Mouse (Mus musculus): Measurements from ENCODE around the gene Prkn. TPM values are rescaled to one million over a fixed set of nuclear protein-coding genes. Genes with fewer than 3 reads are reported as not detected.

Prkn gene
- polyA plus RNA-seq, 1 experiment from 2014 or later: 2.1 TPM

- Histone ChIP-seq H3K27ac (no peak overlapping the region), H3K4me1 (peaks cover 13% of the 10 kb centered on the region), H3K36me3 (no peaks in the 10 kb centered on the region), H3K4me3 (no peak overlapping the region), H3K9me3 (no peaks in the 10 kb centered on the region), H3K9ac (no peak overlapping the region), H3K27me3 (no peaks in the 10 kb centered on the region), H3K4me2 (replicated peaks) (no peak overlapping the region)
- ATAC-seq (ENCODE audit: low FRiP score, low read depth): no peak
- WGBS: 63% methylated on average over 9 of the region's 9 CpGs
Measured at GRCm38 (mm10) chr17:11245040-11245439, 404.9 kb downstream of the Prkn start.

DNA sequence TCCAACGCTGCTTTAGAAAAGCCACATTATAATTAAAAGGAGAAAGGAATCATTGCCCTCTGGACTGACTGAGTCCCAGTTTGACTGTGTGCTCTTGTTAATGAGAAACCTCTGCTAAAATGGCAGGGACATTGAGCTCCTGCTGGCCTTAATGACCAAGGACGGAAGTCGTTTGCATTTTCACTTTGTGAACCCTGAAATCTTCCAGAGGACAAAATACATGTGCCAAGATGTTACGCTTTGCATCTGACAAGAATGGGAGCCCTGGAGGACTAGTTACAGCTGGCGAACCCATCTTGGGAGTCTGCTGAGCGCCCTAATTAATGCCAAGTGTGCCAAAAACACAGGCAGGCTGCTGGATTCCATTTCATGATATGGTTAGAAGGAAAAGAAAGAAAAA lies 409.0 kb downstream of the Prkn start:
- WGBS: 19% methylated on average over 6 of the region's 6 CpGs

DNA sequence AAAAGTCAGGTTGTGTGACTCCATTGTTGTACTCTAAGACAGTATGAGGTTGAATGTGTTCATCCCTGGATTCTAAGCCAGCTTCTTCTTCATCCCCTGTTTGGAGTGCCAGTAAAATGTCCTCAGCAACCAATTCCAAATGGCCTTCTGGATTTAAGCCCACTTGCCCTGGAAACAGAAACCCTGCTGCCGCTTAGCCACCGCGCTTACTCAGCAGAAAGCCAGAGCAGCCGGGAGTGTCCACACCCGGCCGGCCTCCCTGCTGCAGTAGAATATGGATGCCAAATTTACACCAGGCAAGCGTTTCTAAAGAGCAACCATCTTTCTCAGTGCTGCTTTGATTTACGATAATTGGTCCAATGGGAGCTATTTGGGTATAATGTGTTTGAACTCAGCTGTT lies 420.5 kb downstream of the Prkn start:
- Histone ChIP-seq H3K27me3 (no peaks in the 10 kb centered on the region), H3K9ac (no peak overlapping the region), H3K9me3 (no peaks in the 10 kb centered on the region), H3K36me3 (no peaks in the 10 kb centered on the region), H3K4me1 (0 out of 2 replicates have a peak, but pooled peaks cover 4% of the 10 kb centered on the region), H3K27ac (no peak overlapping the region), H3K4me3 (no peak overlapping the region), H3K4me2 (replicated peaks) (no peak overlapping the region)
- 51% methylated on average over 8 of the region's 8 CpGs for WGBS
- ATAC-seq (ENCODE audit: low FRiP score, low read depth): no peak

More for the DNA sequence above, 409.0 kb downstream of the Prkn start:
- no peaks in the 10 kb centered on the region for H3K27me3 ChIP-seq
- no peaks in the 10 kb centered on the region for H3K9me3 ChIP-seq
- H3K4me3 ChIP-seq: no peak overlapping the region
- no peaks in the 10 kb centered on the region for H3K36me3 ChIP-seq
- H3K4me2 ChIP-seq (replicated peaks): peak overlapping the region; percentile 28
- H3K4me1 ChIP-seq: peaks cover 13% of the 10 kb centered on the region
- H3K9ac ChIP-seq: no peak overlapping the region
- ATAC-seq (ENCODE audit: low FRiP score, low read depth): no peak
- H3K27ac ChIP-seq: no peak overlapping the region

DNA sequence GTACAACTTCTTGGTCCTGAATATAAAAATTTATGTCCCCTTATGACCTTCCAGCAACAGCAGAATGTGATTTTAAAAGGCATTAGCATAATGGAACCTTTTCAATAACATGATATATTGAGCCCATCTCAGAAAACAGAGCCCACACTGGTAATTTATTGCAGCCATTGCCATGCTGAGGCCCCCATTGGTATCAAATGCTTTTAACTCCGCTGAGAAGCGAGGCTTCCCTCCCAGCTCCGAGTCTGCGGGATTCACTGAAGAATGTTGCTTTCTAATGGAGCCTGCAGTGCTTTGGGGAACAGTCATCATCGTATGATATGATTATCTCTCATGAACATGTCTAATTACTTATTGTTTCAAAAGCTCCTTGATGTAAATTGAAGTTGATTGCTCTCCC lies 421.5 kb downstream of the Prkn start:
- ATAC-seq (ENCODE audit: low FRiP score, low read depth): no peak
- Histone ChIP-seq H3K4me2 (replicated peaks) (no peak overlapping the region), H3K9ac (no peak overlapping the region), H3K4me3 (no peak overlapping the region), H3K27ac (no peak overlapping the region), H3K27me3 (no peaks in the 10 kb centered on the region), H3K9me3 (no peaks in the 10 kb centered on the region), H3K36me3 (no peaks in the 10 kb centered on the region), H3K4me1 (0 out of 2 replicates have a peak, but pooled peaks cover 4% of the 10 kb centered on the region)
- WGBS: 59% methylated on average over 5 of the region's 5 CpGs

DNA sequence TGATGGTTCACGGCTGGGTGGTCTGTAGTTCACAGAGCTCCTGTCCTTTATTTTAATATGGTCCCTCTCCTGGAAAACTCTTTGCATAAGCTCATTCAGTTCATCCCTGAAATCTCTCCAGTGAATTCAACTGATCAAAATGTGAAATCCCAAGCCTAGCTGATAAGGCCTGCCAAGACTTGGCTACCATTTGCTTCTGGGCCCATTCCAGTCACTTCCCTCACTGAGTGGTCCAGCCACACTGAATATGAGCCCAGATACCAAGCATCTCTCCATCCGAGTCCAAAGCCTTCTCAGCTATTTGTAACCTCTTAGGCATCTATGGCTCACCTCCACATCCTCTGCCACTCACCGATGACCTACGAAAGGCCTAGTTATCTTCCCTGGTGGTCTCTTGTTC lies 427.8 kb downstream of the Prkn start:
- no peak for ATAC-seq (ENCODE audit: low FRiP score, low read depth)
- H3K27ac ChIP-seq: no peak overlapping the region
- H3K4me1 ChIP-seq: no peaks in the 10 kb centered on the region
- no peaks in the 10 kb centered on the region for H3K9me3 ChIP-seq
- no peaks in the 10 kb centered on the region for H3K36me3 ChIP-seq
- WGBS: 90% methylated on average over 4 of the region's 4 CpGs
- H3K27me3 ChIP-seq: no peaks in the 10 kb centered on the region
- H3K9ac ChIP-seq: no peak overlapping the region
- H3K4me2 ChIP-seq (replicated peaks): no peak overlapping the region
- no peak overlapping the region for H3K4me3 ChIP-seq

GRCm38 (mm10) chr17:11270179-11270578 lies 430.0 kb downstream of the Prkn start:
- Histone ChIP-seq H3K27me3 (no peaks in the 10 kb centered on the region), H3K36me3 (no peaks in the 10 kb centered on the region), H3K4me2 (replicated peaks) (no peak overlapping the region), H3K4me3 (no peak overlapping the region), H3K27ac (no peak overlapping the region), H3K9ac (no peak overlapping the region), H3K9me3 (no peaks in the 10 kb centered on the region), H3K4me1 (no peaks in the 10 kb centered on the region)
- no peak for ATAC-seq (ENCODE audit: low FRiP score, low read depth)
- WGBS: 79% methylated on average over 4 of the region's 4 CpGs

DNA sequence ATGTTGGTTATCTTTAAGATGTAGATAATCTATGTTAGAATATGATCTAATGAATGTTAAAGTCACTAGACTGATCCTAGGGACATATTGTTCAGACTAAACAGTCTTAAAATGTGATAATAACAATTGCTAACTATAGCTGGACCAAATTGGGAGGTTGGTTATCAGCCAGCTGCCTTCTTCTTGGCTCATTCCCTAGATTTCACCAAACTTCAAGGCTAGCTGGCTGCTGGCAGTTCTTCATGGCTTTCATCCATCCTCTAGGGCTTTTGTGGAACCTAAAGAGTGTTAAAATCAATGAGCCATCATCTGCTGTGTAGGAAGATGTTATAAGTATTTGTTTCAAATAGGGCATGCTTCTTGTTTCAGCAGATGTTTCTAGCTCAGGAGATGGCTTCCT lies 431.7 kb downstream of the Prkn start:
- no peak for ATAC-seq (ENCODE audit: low FRiP score, low read depth)
- no peak overlapping the region for H3K9ac ChIP-seq
- H3K4me2 ChIP-seq (replicated peaks): no peak overlapping the region
- no peaks in the 10 kb centered on the region for H3K9me3 ChIP-seq
- H3K4me3 ChIP-seq: no peak overlapping the region
- no peaks in the 10 kb centered on the region for H3K36me3 ChIP-seq
- no peak overlapping the region for H3K27ac ChIP-seq
- no peaks in the 10 kb centered on the region for H3K4me1 ChIP-seq
- H3K27me3 ChIP-seq: no peaks in the 10 kb centered on the region

DNA sequence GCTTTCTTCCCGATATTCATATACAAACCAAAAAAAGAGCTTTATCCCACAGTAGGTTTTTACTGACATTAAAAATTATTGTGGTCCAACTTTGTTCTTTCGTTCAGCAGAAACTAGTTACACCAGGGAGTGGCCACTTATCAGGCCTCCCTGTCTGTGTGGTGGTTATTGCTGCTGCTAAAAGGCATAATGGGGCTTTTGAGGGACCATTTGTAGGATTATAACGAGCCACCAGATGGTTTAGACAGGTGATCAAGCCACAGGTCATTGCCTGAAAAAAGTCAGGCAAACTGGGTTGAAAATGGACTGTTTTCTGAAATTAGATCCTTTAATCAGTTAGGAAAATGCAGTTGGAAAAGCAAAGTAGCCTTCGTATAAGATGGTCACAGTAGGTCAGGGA lies 444.1 kb downstream of the Prkn start:
- no peaks in the 10 kb centered on the region for H3K9me3 ChIP-seq
- ATAC-seq (ENCODE audit: low FRiP score, low read depth): no peak
- H3K4me2 ChIP-seq (replicated peaks): no peak overlapping the region
- H3K4me3 ChIP-seq: no peak overlapping the region
- H3K4me1 ChIP-seq: no peaks in the 10 kb centered on the region
- H3K9ac ChIP-seq: no peak overlapping the region
- H3K36me3 ChIP-seq: no peaks in the 10 kb centered on the region
- H3K27me3 ChIP-seq: no peaks in the 10 kb centered on the region
- WGBS: 37% methylated on average over 4 of the region's 4 CpGs
- H3K27ac ChIP-seq: no peak overlapping the region

DNA sequence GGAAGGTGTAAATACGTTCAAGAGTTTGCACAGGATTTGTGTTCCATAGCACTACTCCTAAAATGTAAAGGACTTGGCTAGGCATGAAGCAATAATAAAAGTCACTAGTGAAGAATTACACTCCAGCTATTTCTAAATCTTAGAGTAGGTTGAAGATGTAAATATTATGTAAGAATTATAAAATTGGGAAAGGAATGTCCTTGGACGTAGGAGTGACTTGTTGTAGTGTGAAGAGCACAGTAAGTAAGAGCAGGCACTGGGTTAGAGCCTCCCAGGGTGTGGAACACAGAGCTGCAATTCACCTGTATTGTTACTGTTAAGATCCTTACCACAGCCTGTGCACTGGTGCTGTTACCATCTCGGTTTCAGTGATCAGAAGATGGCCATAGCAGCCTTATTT lies 450.0 kb downstream of the Prkn start:
- no peak for ATAC-seq (ENCODE audit: low FRiP score, low read depth)
- no peak overlapping the region for H3K4me2 ChIP-seq (replicated peaks)
- no peaks in the 10 kb centered on the region for H3K4me1 ChIP-seq

GRCm38 (mm10) chr17:11303116-11303515 lies 462.9 kb downstream of the Prkn start:
- no peak overlapping the region for H3K27ac ChIP-seq
- no peaks in the 10 kb centered on the region for H3K36me3 ChIP-seq
- no peak for ATAC-seq (ENCODE audit: low FRiP score, low read depth)
- H3K4me2 ChIP-seq (replicated peaks): no peak overlapping the region
- 61% methylated on average over 9 of the region's 9 CpGs for WGBS
- H3K9me3 ChIP-seq: no peaks in the 10 kb centered on the region
- H3K27me3 ChIP-seq: 0 out of 2 replicates have a peak, but pooled peaks cover 2% of the 10 kb centered on the region
- H3K9ac ChIP-seq: no peak overlapping the region
- H3K4me1 ChIP-seq: no peaks in the 10 kb centered on the region
- no peak overlapping the region for H3K4me3 ChIP-seq

More for the DNA sequence above, 450.0 kb downstream of the Prkn start:
- 66% methylated on average over 3 of the region's 3 CpGs for WGBS
- no peak overlapping the region for H3K9ac ChIP-seq
- no peaks in the 10 kb centered on the region for H3K27me3 ChIP-seq
- no peaks in the 10 kb centered on the region for H3K9me3 ChIP-seq
- H3K36me3 ChIP-seq: no peaks in the 10 kb centered on the region
- no peak overlapping the region for H3K27ac ChIP-seq
- H3K4me3 ChIP-seq: no peak overlapping the region

DNA sequence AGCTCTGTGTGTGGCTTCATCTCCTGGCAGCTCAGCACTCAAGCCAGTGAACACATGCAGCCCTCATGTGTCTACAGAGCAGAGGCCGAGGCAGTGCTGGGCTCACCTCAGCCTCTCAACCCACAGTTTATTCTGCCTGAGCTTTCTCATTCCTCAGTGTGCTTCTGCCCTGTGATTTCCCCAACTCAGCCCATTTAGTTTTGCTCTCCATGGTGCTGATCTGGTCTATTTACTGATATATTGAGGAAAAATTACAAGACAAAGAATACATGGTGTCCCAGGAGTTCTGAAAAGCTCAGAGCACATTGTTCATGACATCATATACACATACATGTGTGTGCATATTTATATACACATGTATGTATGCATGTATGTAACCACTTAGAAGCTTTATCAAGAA lies 469.7 kb downstream of the Prkn start:
- WGBS: 22% methylated on average over 1 of the region's 1 CpGs
- no peak for ATAC-seq (ENCODE audit: low FRiP score, low read depth)

GRCm38 (mm10) chr17:11314163-11314562 lies 474.0 kb downstream of the Prkn start:
- H3K27ac ChIP-seq: no peak overlapping the region
- no peak overlapping the region for H3K4me3 ChIP-seq
- no peaks in the 10 kb centered on the region for H3K36me3 ChIP-seq
- no peaks in the 10 kb centered on the region for H3K27me3 ChIP-seq
- H3K9me3 ChIP-seq: no peaks in the 10 kb centered on the region
- no peak overlapping the region for H3K4me2 ChIP-seq (replicated peaks)
- H3K9ac ChIP-seq: no peak overlapping the region
- H3K4me1 ChIP-seq: peaks cover 4% of the 10 kb centered on the region; the same call in 1 of the 2 replicates
- no peak for ATAC-seq (ENCODE audit: low FRiP score, low read depth)
- 85% methylated on average over 2 of the region's 2 CpGs for WGBS

More for the DNA sequence above, 469.7 kb downstream of the Prkn start:
- no peak overlapping the region for H3K4me2 ChIP-seq (replicated peaks)
- H3K27ac ChIP-seq: no peak overlapping the region
- no peaks in the 10 kb centered on the region for H3K27me3 ChIP-seq
- H3K4me3 ChIP-seq: no peak overlapping the region
- no peaks in the 10 kb centered on the region for H3K4me1 ChIP-seq
- H3K9ac ChIP-seq: no peak overlapping the region
- no peaks in the 10 kb centered on the region for H3K9me3 ChIP-seq
- no peaks in the 10 kb centered on the region for H3K36me3 ChIP-seq

- Histone ChIP-seq H3K4me3 (no peak overlapping the region), H3K27me3 (no peaks in the 10 kb centered on the region), H3K9ac (no peak overlapping the region), H3K4me2 (replicated peaks) (no peak overlapping the region), H3K36me3 (no peaks in the 10 kb centered on the region), H3K9me3 (no peaks in the 10 kb centered on the region), H3K27ac (no peak overlapping the region), H3K4me1 (peaks cover 16% of the 10 kb centered on the region)
- 89% methylated on average over 4 of the region's 4 CpGs for WGBS
- no peak for ATAC-seq (ENCODE audit: low FRiP score, low read depth)
Measured at GRCm38 (mm10) chr17:11315675-11316074, 475.5 kb downstream of the Prkn start.
